Mouse (Mus musculus) midbrain, postnatal 0 days (tissue): Measurements from ENCODE around the gene Tpcn1. TPM values are rescaled to one million over a fixed set of nuclear protein-coding genes. Genes with fewer than 3 reads are reported as not detected.

Source experiments
- ATAC-seq: fragments of 200-750 bp; cut with Nextera tagmentation; 2 replicates; pipeline ENCODE4 v1.8.0; 2017; ENCODE audit warnings: moderate number of reproducible peaks, mild to moderate bottlenecking, moderate TSS enrichment, moderate library complexity; ENCODE audit not compliant: low FRiP score
- DNase-seq: peaks from one replicate; pipeline ENCODE4 v3.0.0-alpha.2; 2015; ENCODE audit warnings: low spot score
- H3K27ac ChIP-seq: fragments of 300-500 bp; sonication (generic); 2 replicates; pipeline ENCODE4 v1.5.1; 2014; ENCODE audit warnings: low read depth, mild to moderate bottlenecking, low read length, mixed read lengths
- H3K27me3 ChIP-seq: fragments of 300-500 bp; sonication (generic); 2 replicates; pipeline ENCODE4 v1.6.1; 2014; ENCODE audit warnings: low read length, control low read depth, mixed read lengths; ENCODE audit not compliant: insufficient read depth
- H3K36me3 ChIP-seq: fragments of 300-500 bp; sonication (generic); 2 replicates; pipeline ENCODE4 v1.6.1; 2014; ENCODE audit warnings: low read length, control low read depth, mixed read lengths; ENCODE audit not compliant: insufficient read depth
- H3K4me1 ChIP-seq: fragments of 300-500 bp; sonication (generic); 2 replicates; pipeline ENCODE4 v1.6.1; 2014; ENCODE audit warnings: mild to moderate bottlenecking, control low read depth, antibody characterized with exemption, low read length, mixed read lengths; ENCODE audit not compliant: insufficient read depth
- H3K4me2 ChIP-seq: fragments of 300-500 bp; sonication (generic); 2 replicates; pipeline ENCODE4 v1.6.1; 2014; ENCODE audit warnings: low read depth, mild to moderate bottlenecking, low read length, mixed read lengths; ENCODE audit not compliant: poor library complexity, severe bottlenecking
- H3K4me3 ChIP-seq: fragments of 300-500 bp; sonication (generic); 2 replicates; pipeline ENCODE4 v1.5.1; 2014; ENCODE audit warnings: low read depth, mild to moderate bottlenecking, low read length, moderate library complexity
- H3K9ac ChIP-seq: fragments of 300-500 bp; sonication (generic); replicated peaks from 2 replicates; pipeline ENCODE4 v1.6.1; 2014; ENCODE audit warnings: mild to moderate bottlenecking, low read length, moderate library complexity, mixed read lengths; ENCODE audit not compliant: poor library complexity, severe bottlenecking
- H3K9me3 ChIP-seq: fragments of 300-500 bp; sonication (generic); 2 replicates; pipeline ENCODE4 v1.6.1; 2016; ENCODE audit warnings: low read length, control low read depth
- CTCF ChIP-seq: IDR thresholded peaks from 2 replicates; pipeline ENCODE4 v1.5.1; 2016; ENCODE audit warnings: antibody characterized with exemption, mild to moderate bottlenecking
- WGBS: fragments of 180-500 bp; shearing (Covaris S2); extraction: QIAGEN DNeasy Blood & Tissue Kit; methylation state at CpG from one replicate; pipeline ENCODE4 v1.1.7; 2014; 5-methylcytosine and 5-hydroxymethylcytosine counted together
- polyA plus RNA-seq: library from polyadenylated mRNA; unstranded; fragments of >200 nt; fragmentation: Nextera tagmentation; extraction: Ambion mirVana; gene quantifications from 2 replicates; pipeline ENCODE4 v1.2.1, GENCODE M21; 2015
- total RNA-seq: library from RNA; depleted of rRNA; stranded (reverse); fragments of >200 nt; gene quantifications from 2 replicates; pipeline ENCODE4 v1.2.3, GENCODE M21; 2014

The Tpcn1 gene
- total and polyA plus RNA-seq, 2 experiments from 2014 or later = 9.4 to 25.3 TPM

GRCm38 (mm10) chr5:120579898-120580626, 8.4 kb downstream of the Tpcn1 start:
- no peak overlapping the region for H3K4me3 ChIP-seq
- peaks cover 5% of the 10 kb centered on the region; the same call in 1 of the 2 replicates for H3K4me1 ChIP-seq
- no peak overlapping the region for H3K27ac ChIP-seq
- DNase-seq (peak; percentile 46), ATAC-seq (peak; percentile 47; the same call in 1 of the 2 replicates)
- no peak overlapping the region for H3K9ac ChIP-seq
- TF ChIP-seq CTCF = no peak
- H3K36me3 ChIP-seq = peaks cover 13% of the 10 kb centered on the region
- no peaks in the 10 kb centered on the region for H3K9me3 ChIP-seq
- no peaks in the 10 kb centered on the region for H3K27me3 ChIP-seq
- H3K4me2 ChIP-seq = no peak overlapping the region
- 79% methylated on average over 26 of the region's 26 CpGs for WGBS

- 57% methylated on average over 26 of the region's 26 CpGs for WGBS
Measured at GRCm38 (mm10) chr5:120579211-120579897, 9.1 kb downstream of the Tpcn1 start.

GRCm38 (mm10) chr5:120578504-120579081, 9.9 kb downstream of the Tpcn1 start:
- ATAC-seq (no peak), DNase-seq (no peak)
- WGBS = 61% methylated on average over 12 of the region's 12 CpGs

More at GRCm38 (mm10) chr5:120579211-120579897, 9.1 kb downstream of the Tpcn1 start:
- Histone ChIP-seq H3K27me3 (no peaks in the 10 kb centered on the region), H3K4me1 (peaks cover 5% of the 10 kb centered on the region; the same call in 1 of the 2 replicates), H3K4me2 (no peak overlapping the region), H3K4me3 (no peak overlapping the region), H3K36me3 (peaks cover 9% of the 10 kb centered on the region), H3K9ac (no peak overlapping the region), H3K9me3 (no peaks in the 10 kb centered on the region), H3K27ac (no peak overlapping the region)
- TF ChIP-seq CTCF = no peak
- DNase-seq (peak; percentile 61), ATAC-seq (0 out of 2 replicates have a peak, but pooled peaks have one; percentile 31)

GRCm38 (mm10) chr5:120577935-120578441, 10.5 kb downstream of the Tpcn1 start:
- Histone ChIP-seq H3K36me3 (peaks cover 4% of the 10 kb centered on the region; the same call in 1 of the 2 replicates), H3K27me3 (no peaks in the 10 kb centered on the region), H3K9me3 (no peaks in the 10 kb centered on the region), H3K9ac (no peak overlapping the region), H3K4me1 (peaks cover 5% of the 10 kb centered on the region; the same call in 1 of the 2 replicates), H3K4me2 (no peak overlapping the region), H3K4me3 (no peak overlapping the region), H3K27ac (no peak overlapping the region)
- ATAC-seq (no peak), DNase-seq (no peak)
- 68% methylated on average over 10 of the region's 10 CpGs for whole genome bisulfite sequencing
- TF ChIP-seq CTCF = peak; percentile 24

More at GRCm38 (mm10) chr5:120578504-120579081, 9.9 kb downstream of the Tpcn1 start:
- TF ChIP-seq CTCF = no peak
- Histone ChIP-seq H3K9me3 (no peaks in the 10 kb centered on the region), H3K4me3 (no peak overlapping the region), H3K9ac (no peak overlapping the region), H3K36me3 (peaks cover 4% of the 10 kb centered on the region; the same call in 1 of the 2 replicates), H3K27me3 (no peaks in the 10 kb centered on the region), H3K27ac (no peak overlapping the region), H3K4me1 (peaks cover 5% of the 10 kb centered on the region; the same call in 1 of the 2 replicates), H3K4me2 (no peak overlapping the region)

GRCm38 (mm10) chr5:120576781-120577301, 11.6 kb downstream of the Tpcn1 start:
- no peak overlapping the region for H3K27ac ChIP-seq
- H3K9ac ChIP-seq = no peak overlapping the region
- ATAC-seq = no peak
- H3K9me3 ChIP-seq = no peaks in the 10 kb centered on the region
- no peak overlapping the region for H3K4me2 ChIP-seq
- no peak for TF ChIP-seq CTCF
- WGBS = 80% methylated on average over 11 of the region's 11 CpGs
- no peak overlapping the region for H3K4me3 ChIP-seq
- no peaks in the 10 kb centered on the region; the same call in 1 of the 2 replicates for H3K36me3 ChIP-seq
- no peak for DNase-seq
- no peaks in the 10 kb centered on the region for H3K27me3 ChIP-seq
- peaks cover 5% of the 10 kb centered on the region; the same call in 1 of the 2 replicates for H3K4me1 ChIP-seq
